Mouse (Mus musculus): ENCODE measurements at regions not wholly inside any gene's neighbourhood (a gene's known extent, or its start where the extent isn't known, plus 50 kb on each side); places are given as distances from the start of the nearest gene placed in this dataset.

GRCm38 (mm10) chr8:46391678-46392077 lies 79.2 kb upstream of the Acsl1 start:
- TF ChIP-seq CTCF (IDR thresholded peaks at IDR 0.05; ENCODE audit: borderline replicate concordance, extremely low read depth, insufficient read depth, insufficient read length): no peak
- TF ChIP-seq POLR2A (IDR thresholded peaks at IDR 0.05; ENCODE audit: borderline replicate concordance, extremely low read depth, insufficient read depth, insufficient read length, poor library complexity, severe bottlenecking): no peak
- no peak for DNase-seq (ENCODE audit: low read depth)

- TF ChIP-seq POLR2A (IDR thresholded peaks at IDR 0.05; ENCODE audit: borderline replicate concordance, extremely low read depth, insufficient read depth, insufficient read length, poor library complexity, severe bottlenecking) (no peak), CTCF (IDR thresholded peaks at IDR 0.05; ENCODE audit: borderline replicate concordance, extremely low read depth, insufficient read depth, insufficient read length) (no peak)
- DNase-seq (ENCODE audit: low read depth): no peak
Observed at GRCm38 (mm10) chr8:46393296-46393695, 77.5 kb upstream of the Acsl1 start.

GRCm38 (mm10) chr8:46394750-46395149 lies 76.1 kb upstream of the Acsl1 start:
- peak; percentile 26 for DNase-seq (ENCODE audit: low read depth)
- TF ChIP-seq POLR2A (IDR thresholded peaks at IDR 0.05; ENCODE audit: borderline replicate concordance, extremely low read depth, insufficient read depth, insufficient read length, poor library complexity, severe bottlenecking) (no peak), CTCF (IDR thresholded peaks at IDR 0.05; ENCODE audit: borderline replicate concordance, extremely low read depth, insufficient read depth, insufficient read length) (no peak)

DNA sequence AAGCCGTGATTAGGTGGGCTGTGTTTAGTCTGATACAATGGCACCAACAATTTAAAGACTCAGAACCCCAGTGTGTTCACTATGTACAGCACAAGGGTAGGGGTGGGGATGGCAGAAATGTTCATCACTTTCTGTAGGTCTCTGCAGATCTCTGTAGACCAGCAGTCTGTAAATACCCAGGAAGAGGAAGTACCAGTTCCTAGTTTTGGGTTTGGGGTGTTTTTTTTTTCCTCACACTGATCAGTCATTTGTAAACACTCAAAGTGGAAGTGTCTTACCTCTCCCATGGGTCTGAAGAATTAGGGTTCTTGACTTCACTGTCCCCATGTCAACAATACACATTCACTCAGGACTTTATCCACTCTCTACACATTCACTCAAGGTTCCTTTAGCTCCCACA lies 75.5 kb upstream of the Acsl1 start:
- no peak for DNase-seq (ENCODE audit: low read depth)
- TF ChIP-seq POLR2A (IDR thresholded peaks at IDR 0.05; ENCODE audit: borderline replicate concordance, extremely low read depth, insufficient read depth, insufficient read length, poor library complexity, severe bottlenecking) (no peak), CTCF (IDR thresholded peaks at IDR 0.05; ENCODE audit: borderline replicate concordance, extremely low read depth, insufficient read depth, insufficient read length) (no peak)

GRCm38 (mm10) chr8:46397081-46397480 lies 73.8 kb upstream of the Acsl1 start:
- DNase-seq (ENCODE audit: low read depth): no peak
- no peak for TF ChIP-seq CTCF (IDR thresholded peaks at IDR 0.05; ENCODE audit: borderline replicate concordance, extremely low read depth, insufficient read depth, insufficient read length)
- no peak for TF ChIP-seq POLR2A (IDR thresholded peaks at IDR 0.05; ENCODE audit: borderline replicate concordance, extremely low read depth, insufficient read depth, insufficient read length, poor library complexity, severe bottlenecking)

DNA sequence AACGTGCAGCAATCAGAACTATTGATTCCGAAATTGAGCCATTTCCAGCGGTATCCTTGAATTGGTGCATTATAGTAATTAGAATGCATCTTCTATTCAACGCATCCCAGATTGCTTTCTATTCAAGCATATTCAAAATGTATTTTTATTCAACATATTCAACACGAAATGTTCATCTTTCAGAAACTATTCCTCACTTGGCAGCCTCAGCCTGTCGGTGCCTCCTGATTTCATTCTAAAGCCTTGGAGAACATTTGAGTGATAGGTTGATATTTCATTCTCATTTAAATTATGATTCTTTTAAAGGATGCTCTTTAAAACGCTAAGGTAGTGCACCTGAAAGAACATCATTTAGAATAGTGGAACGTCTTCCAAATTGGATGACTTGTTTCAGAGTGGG lies 73.1 kb upstream of the Acsl1 start:
- peak; percentile 14 for DNase-seq (ENCODE audit: low read depth)
- no peak for TF ChIP-seq POLR2A (IDR thresholded peaks at IDR 0.05; ENCODE audit: borderline replicate concordance, extremely low read depth, insufficient read depth, insufficient read length, poor library complexity, severe bottlenecking)
- no peak for TF ChIP-seq CTCF (IDR thresholded peaks at IDR 0.05; ENCODE audit: borderline replicate concordance, extremely low read depth, insufficient read depth, insufficient read length)

DNA sequence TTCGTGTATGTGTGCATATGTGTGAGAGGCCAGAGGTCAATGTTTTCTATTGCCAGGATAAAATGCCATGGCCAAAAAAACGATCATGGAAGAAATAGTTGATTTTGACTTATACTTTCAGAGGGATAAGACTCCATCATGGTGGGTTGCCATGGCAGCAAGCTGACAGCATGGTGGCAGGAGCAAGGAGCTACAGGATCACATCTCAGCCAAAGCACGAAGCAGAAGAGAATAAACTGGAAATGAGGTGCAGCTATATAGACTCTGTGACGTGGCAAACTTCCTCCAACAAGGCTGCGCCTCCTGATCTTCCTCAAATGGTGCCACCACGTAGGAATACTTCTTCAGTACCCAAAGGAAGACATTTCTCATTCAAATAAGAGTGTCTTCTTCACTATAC lies 70.2 kb upstream of the Acsl1 start:
- peak; percentile 9 for DNase-seq (ENCODE audit: low read depth)
- TF ChIP-seq POLR2A (IDR thresholded peaks at IDR 0.05; ENCODE audit: borderline replicate concordance, extremely low read depth, insufficient read depth, insufficient read length, poor library complexity, severe bottlenecking): no peak
- TF ChIP-seq CTCF (IDR thresholded peaks at IDR 0.05; ENCODE audit: borderline replicate concordance, extremely low read depth, insufficient read depth, insufficient read length): no peak

- no peak for DNase-seq (ENCODE audit: low read depth)
- TF ChIP-seq CTCF (IDR thresholded peaks at IDR 0.05; ENCODE audit: borderline replicate concordance, extremely low read depth, insufficient read depth, insufficient read length): no peak
- no peak for TF ChIP-seq POLR2A (IDR thresholded peaks at IDR 0.05; ENCODE audit: borderline replicate concordance, extremely low read depth, insufficient read depth, insufficient read length, poor library complexity, severe bottlenecking)
Observed at GRCm38 (mm10) chr8:46403877-46404560, 66.8 kb upstream of the Acsl1 start.

DNA sequence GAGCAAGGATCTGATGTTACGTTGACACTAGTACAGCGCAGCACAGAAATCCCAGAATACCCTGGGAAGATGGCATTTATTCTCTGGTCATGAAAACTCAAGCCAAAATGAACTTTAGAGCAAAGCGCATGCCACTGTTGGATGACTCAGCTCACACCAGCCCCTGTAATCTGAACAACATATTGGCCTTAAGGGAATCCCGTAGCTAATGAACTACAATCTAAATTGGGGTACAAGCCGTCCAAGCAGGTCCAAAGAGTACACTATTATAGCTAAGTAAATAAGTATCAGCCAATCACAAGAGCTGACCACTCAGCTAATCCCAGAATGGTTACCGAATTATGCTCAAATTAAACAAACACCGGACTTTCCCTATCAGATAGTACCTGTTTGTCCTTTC lies 62.0 kb upstream of the Acsl1 start:
- TF ChIP-seq POLR2A (IDR thresholded peaks at IDR 0.05; ENCODE audit: borderline replicate concordance, extremely low read depth, insufficient read depth, insufficient read length, poor library complexity, severe bottlenecking): no peak
- no peak for TF ChIP-seq CTCF (IDR thresholded peaks at IDR 0.05; ENCODE audit: borderline replicate concordance, extremely low read depth, insufficient read depth, insufficient read length)
- no peak for DNase-seq (ENCODE audit: low read depth)

- no peak for TF ChIP-seq CTCF (IDR thresholded peaks at IDR 0.05; ENCODE audit: borderline replicate concordance, extremely low read depth, insufficient read depth, insufficient read length)
- no peak for TF ChIP-seq POLR2A (IDR thresholded peaks at IDR 0.05; ENCODE audit: borderline replicate concordance, extremely low read depth, insufficient read depth, insufficient read length, poor library complexity, severe bottlenecking)
Observed at GRCm38 (mm10) chr8:46409296-46409695, 61.5 kb upstream of the Acsl1 start.

GRCm38 (mm10) chr8:46411877-46412625 lies 58.8 kb upstream of the Acsl1 start:
- no peak for TF ChIP-seq POLR2A (IDR thresholded peaks at IDR 0.05; ENCODE audit: borderline replicate concordance, extremely low read depth, insufficient read depth, insufficient read length, poor library complexity, severe bottlenecking)
- TF ChIP-seq CTCF (IDR thresholded peaks at IDR 0.05; ENCODE audit: borderline replicate concordance, extremely low read depth, insufficient read depth, insufficient read length): no peak
- DNase-seq (ENCODE audit: low read depth): no peak

More at GRCm38 (mm10) chr8:46409296-46409695, 61.5 kb upstream of the Acsl1 start:
- DNase-seq (ENCODE audit: low read depth): no peak
